Mouse (Mus musculus) heart, embryonic 14.5 days (tissue): Measurements from ENCODE around the gene Bcas3. TPM values are rescaled to one million over a fixed set of nuclear protein-coding genes. Genes with fewer than 3 reads are reported as not detected.

Experiments used
- ATAC-seq: fragments of 200-750 bp; cut with Nextera tagmentation; 2 replicates; pipeline ENCODE4 v1.8.0; 2017; ENCODE audit warnings: low read depth, moderate TSS enrichment; ENCODE audit not compliant: insufficient number of reproducible peaks, insufficient read depth, low FRiP score
- H3K27ac ChIP-seq, 2 experiments: fragments of 200-500 bp in 1 of 2; fragments of 300-500 bp in 1 of 2; sonication (generic) in 1 of 2; replicated peaks in 1 of 2; 2 replicates each; pipeline ENCODE4 v1.5.1; 2012 to 2014; ENCODE audit warnings: low read depth in 2 of 2, low read length in 2 of 2, control low read depth in 1 of 2, mild to moderate bottlenecking in 1 of 2, mixed read lengths in 1 of 2; ENCODE audit not compliant: control insufficient read depth in 1 of 2, insufficient read depth in 1 of 2
- H3K27me3 ChIP-seq: fragments of 300-500 bp; sonication (generic); 2 replicates; pipeline ENCODE4 v1.6.1; 2014; ENCODE audit warnings: mild to moderate bottlenecking, low read length, control low read depth; ENCODE audit not compliant: control insufficient read depth, insufficient read depth
- H3K36me3 ChIP-seq: fragments of 300-500 bp; sonication (generic); 2 replicates; pipeline ENCODE4 v1.6.1; 2014; ENCODE audit warnings: mild to moderate bottlenecking, control low read depth, low read length, mixed read lengths; ENCODE audit not compliant: control insufficient read depth, insufficient read depth
- H3K4me1 ChIP-seq, 2 experiments: fragments of 200-500 bp in 1 of 2; fragments of 300-500 bp in 1 of 2; sonication (generic) in 1 of 2; 2 replicates each; pipeline ENCODE4 v1.6.1; 2012 to 2014; ENCODE audit warnings: low read length in 2 of 2, control low read depth in 1 of 2, mixed read lengths in 1 of 2; ENCODE audit not compliant: control insufficient read depth in 2 of 2, insufficient read depth in 2 of 2
- H3K4me2 ChIP-seq: fragments of 300-500 bp; sonication (generic); 2 replicates; pipeline ENCODE4 v1.6.1; 2014; ENCODE audit warnings: mild to moderate bottlenecking, low read length
- H3K4me3 ChIP-seq, 2 experiments: fragments of 200-500 bp in 1 of 2; fragments of 300-500 bp in 1 of 2; sonication (generic) in 1 of 2; 2 replicates each; pipeline ENCODE4 v1.5.1; 2012 to 2014; ENCODE audit warnings: low read length in 2 of 2, mild to moderate bottlenecking in 2 of 2, control low read depth in 1 of 2, low read depth in 1 of 2, moderate library complexity in 1 of 2; ENCODE audit not compliant: control insufficient read depth in 1 of 2, insufficient read depth in 1 of 2
- H3K9ac ChIP-seq: fragments of 300-500 bp; sonication (generic); 2 replicates; pipeline ENCODE4 v1.6.1; 2014; ENCODE audit warnings: mild to moderate bottlenecking, low read length
- H3K9me3 ChIP-seq: fragments of 300-500 bp; sonication (generic); 2 replicates; pipeline ENCODE4 v1.6.1; 2016; ENCODE audit warnings: low read length, control low read depth; ENCODE audit not compliant: control insufficient read depth
- WGBS: fragments of 180-500 bp; shearing (Covaris S2); extraction: QIAGEN DNeasy Blood & Tissue Kit; methylation state at CpG from one replicate; pipeline ENCODE4 v1.1.7; 2014; 5-methylcytosine and 5-hydroxymethylcytosine counted together
- polyA plus RNA-seq: library from polyadenylated mRNA; unstranded; fragments of >200 nt; fragmentation: Nextera tagmentation; extraction: Ambion mirVana; gene quantifications from 2 replicates; pipeline ENCODE4 v1.2.1, GENCODE M21; 2014

Bcas3 gene
- polyA plus RNA-seq, 1 experiment from 2014 or later, result 22.5 TPM

DNA sequence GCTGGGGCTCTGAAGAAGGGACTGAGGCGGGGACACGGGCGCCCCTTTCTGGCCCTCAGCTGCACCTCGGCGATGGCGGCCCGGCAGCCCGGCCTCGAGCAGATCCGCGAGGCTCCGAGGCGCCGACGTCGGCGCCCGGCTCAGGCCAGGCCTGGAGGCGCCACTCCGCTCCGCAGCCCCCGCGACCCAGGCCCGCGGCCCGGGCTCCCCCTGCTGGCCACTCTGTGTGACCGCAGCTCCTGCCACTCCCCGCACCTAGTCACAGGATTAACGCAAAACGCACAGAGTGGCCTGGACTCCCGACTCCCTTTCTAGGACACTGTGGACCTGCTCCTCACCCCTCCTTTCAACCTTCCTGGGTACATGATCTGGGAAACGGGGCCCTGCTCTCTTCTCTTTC, 489.0 kb downstream of the Bcas3 start:
- Histone ChIP-seq H3K9ac (peak overlapping the region; percentile 62; the same call in 1 of the 2 replicates), H3K27me3 (peaks cover 71% of the 10 kb centered on the region), H3K4me3 (peak overlapping the region; percentile 35 to 36), H3K36me3 (no peaks in the 10 kb centered on the region), H3K9me3 (no peaks in the 10 kb centered on the region), H3K4me1 (peaks cover 19 to 36% of the 10 kb centered on the region in 2 experiments), H3K4me2 (peak overlapping the region; percentile 94), H3K27ac (0 out of 4 replicates have a peak overlapping the region, but pooled peaks of 1 of the 2 experiments have one; percentile 24)
- WGBS, result under 1% methylated on average over 32 of the region's 32 CpGs
- ATAC-seq, result peak; percentile 56; the same call in 1 of the 2 replicates

- WGBS, result 7% methylated on average over 24 of the region's 24 CpGs
- Histone ChIP-seq H3K9ac (peak overlapping the region; percentile 73; the same call in 1 of the 2 replicates), H3K4me2 (peak overlapping the region; percentile 94), H3K27ac (no peak overlapping the region), H3K4me1 (peaks cover 18 to 35% of the 10 kb centered on the region in 2 experiments), H3K36me3 (no peaks in the 10 kb centered on the region), H3K27me3 (peaks cover 70% of the 10 kb centered on the region), H3K4me3 (peak overlapping the region; percentile 54 to 76), H3K9me3 (no peaks in the 10 kb centered on the region)
- no peak for ATAC-seq
Observed at GRCm38 (mm10) chr11:85842596-85843346, 489.8 kb downstream of the Bcas3 start.

DNA sequence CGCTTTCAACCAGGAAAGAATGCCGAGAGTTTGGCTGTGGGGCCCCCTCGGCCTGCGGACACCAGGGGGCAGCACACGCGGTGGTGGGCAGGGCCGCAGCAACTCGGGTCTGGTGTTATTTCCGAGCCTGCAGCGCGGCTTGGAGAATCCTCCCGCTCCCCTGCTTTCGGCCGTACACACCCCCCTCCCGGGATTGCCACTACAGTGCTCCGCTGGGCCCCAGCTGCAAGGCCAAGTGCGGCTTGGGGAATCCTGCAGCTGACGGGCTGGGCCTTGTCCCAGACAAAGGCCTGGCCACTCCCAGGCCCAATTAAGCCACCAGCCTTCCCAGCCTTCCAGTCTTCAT, 490.4 kb downstream of the Bcas3 start:
- no peak for ATAC-seq
- peaks cover 65% of the 10 kb centered on the region for H3K27me3 ChIP-seq

GRCm38 (mm10) chr11:85844144-85844965, 491.4 kb downstream of the Bcas3 start:
- WGBS, result under 1% methylated on average over 54 of the region's 54 CpGs
- Histone ChIP-seq H3K4me2 (peak overlapping the region; percentile 94), H3K27ac (peak overlapping the region; percentile 24 to 28; a peak in 1 of 4 replicates), H3K36me3 (no peaks in the 10 kb centered on the region), H3K9ac (peak overlapping the region; percentile 73), H3K27me3 (peaks cover 56% of the 10 kb centered on the region), H3K4me1 (peaks cover 18 to 27% of the 10 kb centered on the region in 2 experiments), H3K4me3 (peak overlapping the region; percentile 54 to 76), H3K9me3 (no peaks in the 10 kb centered on the region)
- peak; percentile 64 for ATAC-seq

More for the DNA sequence above, 490.4 kb downstream of the Bcas3 start:
- Histone ChIP-seq H3K36me3 (no peaks in the 10 kb centered on the region), H3K27ac (peak overlapping the region in 1 of 2 experiments; percentile 24; a peak in 1 of 4 replicates), H3K9ac (peak overlapping the region; percentile 73), H3K9me3 (no peaks in the 10 kb centered on the region), H3K4me2 (peak overlapping the region; percentile 94), H3K4me3 (peak overlapping the region; percentile 54 to 76), H3K4me1 (peaks cover 18 to 29% of the 10 kb centered on the region in 2 experiments)
- WGBS, result 1% methylated on average over 18 of the region's 18 CpGs

GRCm38 (mm10) chr11:85844971-85845370, 492.0 kb downstream of the Bcas3 start:
- 21% methylated on average over 5 of the region's 5 CpGs for WGBS
- H3K9me3 ChIP-seq, result no peaks in the 10 kb centered on the region
- peaks cover 52% of the 10 kb centered on the region for H3K27me3 ChIP-seq
- H3K4me1 ChIP-seq, result peaks cover 18 to 27% of the 10 kb centered on the region in 2 experiments
- ATAC-seq, result no peak
- peak overlapping the region in 1 of 2 experiments; percentile 54; a peak in 2 of 4 replicates for H3K4me3 ChIP-seq
- peak overlapping the region; percentile 94 for H3K4me2 ChIP-seq
- H3K27ac ChIP-seq, result no peak overlapping the region
- H3K9ac ChIP-seq, result no peak overlapping the region; the same call in 1 of the 2 replicates
- no peaks in the 10 kb centered on the region for H3K36me3 ChIP-seq

- H3K4me3 ChIP-seq, result no peak overlapping the region
- no peak overlapping the region for H3K4me2 ChIP-seq
- no peak overlapping the region for H3K9ac ChIP-seq
- no peak for ATAC-seq
- H3K9me3 ChIP-seq, result no peaks in the 10 kb centered on the region
- H3K4me1 ChIP-seq, result peaks cover 18 to 22% of the 10 kb centered on the region in 2 experiments
- H3K27ac ChIP-seq, result no peak overlapping the region
- 32% methylated on average over 5 of the region's 5 CpGs for WGBS
- no peaks in the 10 kb centered on the region for H3K36me3 ChIP-seq
- H3K27me3 ChIP-seq, result peaks cover 46% of the 10 kb centered on the region
Observed at GRCm38 (mm10) chr11:85845921-85846320, 493.0 kb downstream of the Bcas3 start.

GRCm38 (mm10) chr11:85846509-85846908, 493.5 kb downstream of the Bcas3 start:
- WGBS, result 59% methylated on average over 4 of the region's 4 CpGs
- Histone ChIP-seq H3K4me3 (no peak overlapping the region), H3K27ac (no peak overlapping the region), H3K9me3 (no peaks in the 10 kb centered on the region), H3K9ac (no peak overlapping the region), H3K36me3 (no peaks in the 10 kb centered on the region), H3K4me1 (peaks cover 18 to 22% of the 10 kb centered on the region in 2 experiments), H3K27me3 (peaks cover 41% of the 10 kb centered on the region), H3K4me2 (no peak overlapping the region)
- ATAC-seq, result no peak
